Mouse (Mus musculus) stomach, postnatal 0 days (tissue): ENCODE data around the gene Arid1b.

Experiments
- CTCF ChIP-seq: IDR thresholded peaks from 2 replicates; pipeline ENCODE4 v1.5.1; 2016; ENCODE audit warnings: antibody characterized with exemption, low read depth, mild to moderate bottlenecking, moderate library complexity
- EP300 ChIP-seq: optimal IDR thresholded peaks from 2 replicates; pipeline ENCODE3; 2016; ENCODE audit warnings: antibody characterized with exemption

DNA sequence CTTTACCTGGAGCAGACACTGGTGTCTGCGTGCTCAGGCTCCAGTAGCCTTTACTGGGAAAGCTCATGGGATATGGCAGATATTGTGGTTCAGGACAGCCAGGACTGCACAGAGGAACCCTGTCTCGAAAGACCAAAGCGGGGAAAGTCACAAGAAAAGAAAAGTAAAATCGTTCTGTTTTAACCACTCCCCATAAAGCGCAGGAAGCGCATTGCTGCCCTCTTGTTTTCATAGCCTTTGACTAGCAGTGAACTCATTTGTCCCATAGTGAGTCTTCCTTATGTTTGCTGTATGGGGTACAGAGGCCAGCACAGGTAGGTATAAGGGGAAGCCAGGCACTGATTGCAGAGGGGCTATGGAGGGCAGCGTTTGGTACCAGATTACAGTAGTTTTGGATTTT is 173.9 kb downstream of the Arid1b start:
- peak; percentile 26; the same call in 1 of the 2 replicates for TF ChIP-seq CTCF
- TF ChIP-seq EP300 = no peak
